Mouse (Mus musculus): Measurements from ENCODE around the gene Sinhcaf.
"Not testable (repeated sequence)": the region's sequence is repeated elsewhere in the genome, so short reads cannot be mapped to it uniquely, and the experiment has no call there.

The Sinhcaf gene

GRCm38 (mm10) chr6:148942406-148942805 lies 3.9 kb downstream of the Sinhcaf start:
- Histone ChIP-seq H3K27me3 (ENCODE audit: insufficient read depth, low read length) (no peaks in the 10 kb centered on the region), H3K4me3 (replicated peaks; ENCODE audit: low read length) (peak overlapping the region; percentile 94), H3K4me1 (replicated peaks; ENCODE audit: low read depth, low read length) (peaks cover 69% of the 10 kb centered on the region), H3K9me3 (ENCODE audit: low read length) (no peaks in the 10 kb centered on the region), H3K36me3 (ENCODE audit: insufficient read depth, low read length) (peaks cover 67% of the 10 kb centered on the region)
- TF ChIP-seq NANOG (IDR thresholded peaks at IDR 0.05; ENCODE audit: borderline replicate concordance, low read length): no peak
- TF ChIP-seq CTCF (conservative IDR thresholded peaks at IDR 0.05; ENCODE audit: low read length): peak; percentile 28

GRCm38 (mm10) chr6:148941880-148942279 lies 4.4 kb downstream of the Sinhcaf start:
- H3K9me3 ChIP-seq (ENCODE audit: low read length): no peaks in the 10 kb centered on the region
- peak overlapping the region; percentile 94; the same call in 1 of the 2 replicates for H3K4me3 ChIP-seq (replicated peaks; ENCODE audit: low read length)
- H3K36me3 ChIP-seq (ENCODE audit: insufficient read depth, low read length): peaks cover 68% of the 10 kb centered on the region
- H3K4me1 ChIP-seq (replicated peaks; ENCODE audit: low read depth, low read length): peaks cover 66% of the 10 kb centered on the region
- no peaks in the 10 kb centered on the region for H3K27me3 ChIP-seq (ENCODE audit: insufficient read depth, low read length)
- TF ChIP-seq NANOG (IDR thresholded peaks at IDR 0.05; ENCODE audit: borderline replicate concordance, low read length) (no peak), CTCF (conservative IDR thresholded peaks at IDR 0.05; ENCODE audit: low read length) (no peak), POU5F1 (IDR thresholded peaks at IDR 0.05; ENCODE audit: borderline replicate concordance, low read length) (no peak)

DNA sequence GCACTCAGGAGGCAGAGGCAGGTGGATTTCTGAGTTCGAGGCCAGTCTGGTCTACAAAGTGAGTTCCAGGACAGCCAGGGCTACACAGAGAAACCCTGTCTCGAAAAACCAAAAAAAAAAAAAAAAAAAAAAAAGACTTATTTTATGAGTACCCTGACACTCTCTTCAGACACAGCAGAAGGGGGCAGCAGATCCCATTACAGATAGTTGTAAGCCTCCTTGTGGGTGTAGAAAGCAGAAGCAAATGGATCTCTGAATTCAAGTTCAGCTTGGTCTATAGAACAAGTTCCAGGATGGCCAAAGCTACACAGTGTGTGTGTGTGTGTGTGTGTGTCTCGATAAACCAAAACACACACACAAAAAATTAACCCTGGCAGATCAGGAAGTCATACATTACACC lies 5.9 kb downstream of the Sinhcaf start:
- H3K4me1 ChIP-seq (replicated peaks; ENCODE audit: low read depth, low read length): peaks cover 78% of the 10 kb centered on the region
- H3K27me3 ChIP-seq (ENCODE audit: insufficient read depth, low read length); H3K9me3 ChIP-seq (ENCODE audit: low read length): not testable (repeated sequence)
- peaks cover 81% of the 10 kb centered on the region for H3K36me3 ChIP-seq (ENCODE audit: insufficient read depth, low read length)
- 0 out of 2 replicates have a peak overlapping the region, but pooled peaks have one; percentile 2 for H3K4me3 ChIP-seq (replicated peaks; ENCODE audit: low read length)

GRCm38 (mm10) chr6:148937693-148938092 lies 8.6 kb downstream of the Sinhcaf start:
- peaks cover 89% of the 10 kb centered on the region for H3K36me3 ChIP-seq (ENCODE audit: insufficient read depth, low read length)
- peaks cover 90% of the 10 kb centered on the region for H3K4me1 ChIP-seq (replicated peaks; ENCODE audit: low read depth, low read length)
- TF ChIP-seq POU5F1 (IDR thresholded peaks at IDR 0.05; ENCODE audit: borderline replicate concordance, low read length) (no peak), CTCF (conservative IDR thresholded peaks at IDR 0.05; ENCODE audit: low read length) (no peak), NANOG (IDR thresholded peaks at IDR 0.05; ENCODE audit: borderline replicate concordance, low read length) (no peak)
- no peaks in the 10 kb centered on the region for H3K9me3 ChIP-seq (ENCODE audit: low read length)
- no peak overlapping the region; the same call in 1 of the 2 replicates for H3K4me3 ChIP-seq (replicated peaks; ENCODE audit: low read length)
- H3K27me3 ChIP-seq (ENCODE audit: insufficient read depth, low read length): no peaks in the 10 kb centered on the region

GRCm38 (mm10) chr6:148934961-148935590 lies 11.2 kb downstream of the Sinhcaf start:
- peak; percentile 66; the same call in 1 of the 2 replicates for TF ChIP-seq NANOG (IDR thresholded peaks at IDR 0.05; ENCODE audit: borderline replicate concordance, low read length)
- TF ChIP-seq CTCF (conservative IDR thresholded peaks at IDR 0.05; ENCODE audit: low read length): no peak

DNA sequence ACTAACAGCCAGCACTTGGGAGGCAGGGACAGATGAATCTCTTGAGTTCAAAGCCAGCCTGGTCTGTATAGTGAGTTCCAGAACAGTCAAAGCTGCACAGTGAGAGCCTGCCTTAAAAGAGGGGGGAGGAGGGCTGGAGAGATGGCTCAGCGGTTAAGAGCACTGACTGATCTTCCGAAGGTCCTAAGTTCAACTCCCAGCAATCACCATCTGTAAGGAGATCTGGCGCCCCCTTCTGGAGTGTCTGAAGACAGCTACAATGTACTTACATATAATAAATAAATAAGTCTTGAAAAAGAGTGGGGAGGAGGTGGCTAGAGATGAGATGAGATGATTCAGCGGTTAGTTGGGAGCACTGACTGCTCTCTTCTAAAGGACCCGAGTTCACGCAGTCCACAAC lies 15.0 kb downstream of the Sinhcaf start:
- Histone ChIP-seq H3K4me3 (replicated peaks; ENCODE audit: low read length) (no peak overlapping the region), H3K36me3 (ENCODE audit: insufficient read depth, low read length) (peaks cover 96% of the 10 kb centered on the region), H3K4me1 (replicated peaks; ENCODE audit: low read depth, low read length) (peaks cover 57% of the 10 kb centered on the region), H3K27me3 (ENCODE audit: insufficient read depth, low read length) (no peaks in the 10 kb centered on the region), H3K9me3 (ENCODE audit: low read length) (no peaks in the 10 kb centered on the region)
- peak; percentile 59 for TF ChIP-seq CTCF (conservative IDR thresholded peaks at IDR 0.05; ENCODE audit: low read length)
- no peak for TF ChIP-seq NANOG (IDR thresholded peaks at IDR 0.05; ENCODE audit: borderline replicate concordance, low read length)
- no peak for TF ChIP-seq POU5F1 (IDR thresholded peaks at IDR 0.05; ENCODE audit: borderline replicate concordance, low read length)

More at GRCm38 (mm10) chr6:148934961-148935590, 11.2 kb downstream of the Sinhcaf start:
- Histone ChIP-seq H3K4me3 (replicated peaks; ENCODE audit: low read length) (peak overlapping the region; percentile 24; the same call in 1 of the 2 replicates), H3K9me3 (ENCODE audit: low read length) (no peaks in the 10 kb centered on the region), H3K36me3 (ENCODE audit: insufficient read depth, low read length) (peaks cover 93% of the 10 kb centered on the region), H3K27me3 (ENCODE audit: insufficient read depth, low read length) (no peaks in the 10 kb centered on the region), H3K4me1 (replicated peaks; ENCODE audit: low read depth, low read length) (peaks cover 81% of the 10 kb centered on the region)

DNA sequence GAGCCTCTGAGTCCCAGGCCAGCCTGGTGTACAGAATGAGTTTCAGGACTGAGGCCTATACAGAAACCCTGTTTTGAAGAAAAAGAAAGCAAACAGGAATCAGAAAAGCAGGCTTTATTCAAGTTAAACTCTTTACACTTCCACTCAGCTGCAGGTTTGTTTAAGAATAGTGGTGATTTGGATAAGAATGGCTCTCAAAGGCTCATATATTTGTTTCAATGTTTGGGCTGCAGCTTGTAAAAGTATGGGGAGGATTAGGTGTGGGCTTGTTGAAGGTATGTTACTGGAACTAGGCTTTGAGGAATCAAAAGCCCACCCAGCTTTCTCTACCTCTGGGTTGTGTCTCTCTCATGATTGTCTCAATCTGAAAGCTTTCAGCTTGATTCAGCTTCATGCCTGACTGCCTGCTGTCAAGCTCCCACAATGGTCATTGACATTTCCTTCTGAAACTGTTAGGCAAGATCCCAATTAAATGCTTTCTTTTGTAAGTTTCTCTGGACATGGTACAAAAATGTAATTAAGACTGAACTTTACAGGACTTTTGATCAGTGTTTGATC lies 27.3 kb downstream of the Sinhcaf start:
- Histone ChIP-seq H3K4me1 (replicated peaks; ENCODE audit: low read depth, low read length) (peaks cover 36% of the 10 kb centered on the region), H3K4me3 (replicated peaks; ENCODE audit: low read length) (no peak overlapping the region), H3K9me3 (ENCODE audit: low read length) (no peaks in the 10 kb centered on the region), H3K36me3 (ENCODE audit: insufficient read depth, low read length) (peaks cover 47% of the 10 kb centered on the region), H3K27me3 (ENCODE audit: insufficient read depth, low read length) (no peaks in the 10 kb centered on the region)
- TF ChIP-seq CTCF (conservative IDR thresholded peaks at IDR 0.05; ENCODE audit: low read length) (no peak), NANOG (IDR thresholded peaks at IDR 0.05; ENCODE audit: borderline replicate concordance, low read length) (peak; percentile 81; the same call in 1 of the 2 replicates), POU5F1 (IDR thresholded peaks at IDR 0.05; ENCODE audit: borderline replicate concordance, low read length) (no peak)

DNA sequence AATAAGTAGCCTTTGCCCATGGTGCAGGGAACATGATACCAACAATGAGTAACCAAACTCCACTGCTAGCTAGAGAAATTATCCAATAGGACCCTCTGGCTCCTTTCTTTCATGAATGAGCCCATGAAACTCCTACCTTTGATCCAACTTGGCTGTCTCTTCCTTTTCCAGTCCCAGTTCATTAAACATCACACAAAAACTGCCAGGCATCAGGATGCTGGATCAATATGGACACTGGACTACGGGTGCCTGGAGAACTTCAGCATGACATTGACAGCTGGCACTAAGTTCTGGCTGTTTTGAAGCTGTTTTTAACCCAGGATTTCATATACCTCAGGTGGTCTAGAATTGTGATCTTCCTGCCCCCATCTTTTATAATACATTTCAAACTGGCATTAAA lies 28.6 kb downstream of the Sinhcaf start:
- peaks cover 36% of the 10 kb centered on the region for H3K4me1 ChIP-seq (replicated peaks; ENCODE audit: low read depth, low read length)
- H3K36me3 ChIP-seq (ENCODE audit: insufficient read depth, low read length): peaks cover 35% of the 10 kb centered on the region
- no peaks in the 10 kb centered on the region for H3K9me3 ChIP-seq (ENCODE audit: low read length)
- TF ChIP-seq CTCF (conservative IDR thresholded peaks at IDR 0.05; ENCODE audit: low read length): no peak
- TF ChIP-seq NANOG (IDR thresholded peaks at IDR 0.05; ENCODE audit: borderline replicate concordance, low read length): no peak
- TF ChIP-seq POU5F1 (IDR thresholded peaks at IDR 0.05; ENCODE audit: borderline replicate concordance, low read length): no peak
- no peaks in the 10 kb centered on the region for H3K27me3 ChIP-seq (ENCODE audit: insufficient read depth, low read length)
- H3K4me3 ChIP-seq (replicated peaks; ENCODE audit: low read length): no peak overlapping the region

DNA sequence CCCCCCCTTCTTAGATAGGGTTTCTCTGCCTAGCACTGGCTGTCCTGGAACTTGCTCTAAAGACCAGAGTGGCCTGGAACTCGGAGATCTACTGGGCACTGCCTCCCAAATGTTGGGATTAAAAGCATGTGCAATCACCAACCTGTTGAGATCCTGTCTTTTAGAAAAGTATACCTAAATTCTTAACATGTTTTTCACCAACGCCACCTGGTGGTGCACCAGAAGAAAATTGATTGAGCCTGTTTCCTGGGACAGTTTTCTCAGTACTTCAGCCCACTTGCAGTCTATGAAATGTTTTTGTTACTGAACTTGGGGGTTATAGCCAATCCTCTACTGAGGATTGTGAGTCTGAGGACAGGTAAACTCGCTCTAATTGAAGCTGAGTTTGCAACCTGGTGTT lies 29.4 kb downstream of the Sinhcaf start:
- Histone ChIP-seq H3K4me1 (replicated peaks; ENCODE audit: low read depth, low read length) (peaks cover 36% of the 10 kb centered on the region), H3K9me3 (ENCODE audit: low read length) (no peaks in the 10 kb centered on the region), H3K36me3 (ENCODE audit: insufficient read depth, low read length) (peaks cover 35% of the 10 kb centered on the region), H3K27me3 (ENCODE audit: insufficient read depth, low read length) (no peaks in the 10 kb centered on the region), H3K4me3 (replicated peaks; ENCODE audit: low read length) (no peak overlapping the region)
- TF ChIP-seq CTCF (conservative IDR thresholded peaks at IDR 0.05; ENCODE audit: low read length) (peak; percentile 51), NANOG (IDR thresholded peaks at IDR 0.05; ENCODE audit: borderline replicate concordance, low read length) (no peak), POU5F1 (IDR thresholded peaks at IDR 0.05; ENCODE audit: borderline replicate concordance, low read length) (no peak)
